Mouse (Mus musculus) adrenal gland, adult (tissue): Measurements from ENCODE around the gene Eef1g.
A peak's percentile ranks its signal among the peaks of the same experiment; 100 is the strongest.
"Not testable (repeated sequence)": the region's sequence is repeated elsewhere in the genome, so short reads cannot be mapped to it uniquely, and the experiment has no call there.

ENCODE experiments used
- DNase-seq, 2 experiments: peaks; one replicate each; pipeline ENCODE4 v3.0.0; 2022 to 2023; ENCODE audit warnings: low spot score in 1 of 2; ENCODE audit not compliant: inconsistent age in 2 of 2

Eef1g gene

GRCm38 (mm10) chr19:8944750-8945149 is 22.1 kb upstream of the Eef1g start:
- DNase-seq = peak; percentile 78 to 93

GRCm38 (mm10) chr19:8945251-8945650 is 21.6 kb upstream of the Eef1g start:
- no peak for DNase-seq

- no peak for DNase-seq
Observed at GRCm38 (mm10) chr19:8946929-8947328, 19.9 kb upstream of the Eef1g start.

- no peak for DNase-seq
Observed at GRCm38 (mm10) chr19:8950190-8950589, 16.7 kb upstream of the Eef1g start.

- DNase-seq = no peak
Observed at GRCm38 (mm10) chr19:8952241-8952640, 14.6 kb upstream of the Eef1g start.

- peak; percentile 93 to 98 for DNase-seq
Observed at GRCm38 (mm10) chr19:8953135-8954039, 13.5 kb upstream of the Eef1g start, which contains the start of gene Tut1. Tut1 (plus strand) TSS chr19:8953847.

GRCm38 (mm10) chr19:8954171-8954570 is 12.7 kb upstream of the Eef1g start:
- DNase-seq = peak in 1 of 2 experiments; percentile 69

- no peak for DNase-seq
Observed at GRCm38 (mm10) chr19:8962256-8962655, 4.6 kb upstream of the Eef1g start.

GRCm38 (mm10) chr19:8965075-8965474 is 1.8 kb upstream of the Eef1g start:
- DNase-seq = peak; percentile 40 to 61

GRCm38 (mm10) chr19:8965771-8966170 is 1.1 kb upstream of the Eef1g start:
- peak; percentile 51 to 75 for DNase-seq

GRCm38 (mm10) chr19:8966198-8966589 is 647 bp upstream of the Eef1g start:
- DNase-seq = no peak

- no peak for DNase-seq
Observed at GRCm38 (mm10) chr19:8967373-8967743, 517 bp downstream of the Eef1g start.

- no peak for DNase-seq
Observed at GRCm38 (mm10) chr19:8967893-8968292, 1.1 kb downstream of the Eef1g start.

- not testable (repeated sequence) for DNase-seq
Observed at GRCm38 (mm10) chr19:8972491-8972890, 5.7 kb downstream of the Eef1g start.

GRCm38 (mm10) chr19:8974638-8975037 is 7.8 kb downstream of the Eef1g start:
- no peak for DNase-seq

- DNase-seq = peak; percentile 57 to 74
Observed at GRCm38 (mm10) chr19:8975491-8975890, 8.7 kb downstream of the Eef1g start.

GRCm38 (mm10) chr19:8976535-8976934 is 9.7 kb downstream of the Eef1g start:
- peak; percentile 57 to 81 for DNase-seq

- DNase-seq = peak in 1 of 2 experiments; percentile 48
Observed at GRCm38 (mm10) chr19:8980771-8981170, 13.9 kb downstream of the Eef1g start.

GRCm38 (mm10) chr19:8981450-8982168 is 14.8 kb downstream of the Eef1g start:
- DNase-seq = peak in 1 of 2 experiments; percentile 62

GRCm38 (mm10) chr19:8982303-8983149 is 15.7 kb downstream of the Eef1g start:
- DNase-seq = peak in 1 of 2 experiments; percentile 30

GRCm38 (mm10) chr19:8983150-8983650 is 16.4 kb downstream of the Eef1g start:
- peak; percentile 75 to 89 for DNase-seq
